Mouse (Mus musculus): ENCODE results near the gene Nkx1-2. TPM values are rescaled to one million over a fixed set of nuclear protein-coding genes. Genes with fewer than 3 reads are reported as not detected.

Nkx1-2 gene
- not detected in 2 replicates for total RNA-seq (2015; ENCODE audit: low replicate concordance)
- total RNA-seq (2017; ENCODE audit: low replicate concordance) = not detected in 2 replicates

DNA sequence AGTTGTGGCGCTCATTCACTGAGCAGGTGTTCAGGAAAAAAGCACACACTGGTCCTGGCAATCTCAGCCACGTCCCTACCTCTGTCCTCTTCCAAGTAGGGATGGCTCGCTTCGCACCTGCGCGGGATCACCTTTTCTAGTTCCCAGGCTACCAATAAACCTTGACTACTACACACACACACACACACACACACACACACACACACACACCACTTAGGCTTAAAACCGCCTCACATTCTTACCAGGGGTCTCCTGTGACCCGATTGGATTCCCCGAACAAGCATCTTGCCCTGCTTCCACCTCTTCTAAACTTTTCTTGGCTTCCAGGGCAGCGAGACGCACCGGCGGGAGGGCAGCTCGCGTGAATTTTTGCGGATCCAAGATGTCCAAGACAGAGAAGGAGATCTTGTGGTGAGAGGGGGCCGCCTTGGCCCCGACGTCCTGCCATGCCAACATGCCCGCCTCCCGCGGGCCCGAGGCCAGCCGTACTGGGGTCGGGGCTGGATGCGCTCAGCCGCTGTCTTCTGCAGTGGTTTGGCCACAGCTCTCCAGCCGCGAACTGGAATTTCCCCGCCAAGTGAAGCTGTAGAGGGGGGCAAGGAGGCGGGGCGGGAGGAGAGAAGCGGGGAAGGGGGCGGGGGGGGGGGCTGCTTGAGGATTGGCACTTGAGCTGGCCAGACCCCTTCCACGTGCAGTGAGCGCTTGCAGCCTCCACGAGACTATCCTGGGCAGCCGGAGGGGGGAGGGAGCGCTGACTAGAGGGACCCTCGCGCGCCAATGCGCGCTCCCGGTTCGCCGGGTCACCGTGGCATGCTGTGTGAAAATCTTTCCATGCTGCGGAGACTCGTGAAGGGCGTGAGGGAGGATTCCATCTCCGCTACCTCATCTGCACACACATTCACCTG, at the start of gene Nkx1-2:
Gene Nkx1-2 (minus strand): TSS at position 567 of the 905 bp plus-strand sequence.
- no peak for ATAC-seq (replicated peaks; ENCODE audit: low FRiP score, poor library complexity, severe bottlenecking)

- ATAC-seq (replicated peaks; ENCODE audit: low FRiP score, poor library complexity, severe bottlenecking) = no peak
Observed at GRCm38 (mm10) chr7:132646514-132646913, 47.1 kb upstream of the Nkx1-2 start.

GRCm38 (mm10) chr7:132644605-132645279, 45.3 kb upstream of the Nkx1-2 start:
- no peak for ATAC-seq (replicated peaks; ENCODE audit: low FRiP score, poor library complexity, severe bottlenecking)

DNA sequence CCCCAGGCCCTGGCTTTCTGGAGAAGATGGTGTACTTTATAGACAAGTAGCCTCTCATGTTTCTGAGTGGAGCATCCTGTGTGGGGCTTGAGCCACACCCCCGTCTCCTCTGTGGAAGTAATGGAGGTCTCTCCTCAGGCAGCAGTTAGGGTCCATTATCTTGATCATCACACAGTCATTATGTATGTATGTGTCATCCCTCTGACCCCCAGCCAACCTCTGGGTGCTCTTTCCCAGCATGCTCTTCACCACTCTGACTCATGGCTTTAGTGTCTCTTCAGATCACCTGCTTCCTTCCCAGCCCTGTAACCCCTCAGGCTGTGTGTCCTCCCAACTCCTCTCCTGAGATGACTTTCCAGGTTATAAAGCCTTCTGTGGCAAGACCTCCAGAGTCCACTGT, 42.2 kb upstream of the Nkx1-2 start:
- no peak for ATAC-seq (replicated peaks; ENCODE audit: low FRiP score, poor library complexity, severe bottlenecking)

DNA sequence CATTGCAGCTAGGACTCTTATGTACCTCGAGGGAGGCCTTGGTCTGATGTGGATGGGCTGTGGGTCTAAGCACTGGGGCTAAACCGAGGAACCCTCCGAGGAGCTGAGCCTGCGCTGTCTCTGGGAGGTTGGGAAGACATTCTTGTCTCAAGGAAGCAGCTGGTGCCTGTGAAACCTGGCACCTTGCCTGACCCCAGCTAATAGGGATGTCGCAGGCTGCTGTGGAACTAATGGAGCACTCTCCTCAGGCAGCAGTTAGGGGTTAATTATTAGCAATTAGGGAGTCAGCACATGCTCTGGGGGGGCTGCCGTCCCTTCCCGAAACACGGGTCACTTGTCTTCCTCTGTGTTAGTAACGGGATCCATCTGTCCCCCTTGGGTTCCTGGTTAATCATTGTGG, 41.5 kb upstream of the Nkx1-2 start:
- no peak for ATAC-seq (replicated peaks; ENCODE audit: low FRiP score, poor library complexity, severe bottlenecking)

DNA sequence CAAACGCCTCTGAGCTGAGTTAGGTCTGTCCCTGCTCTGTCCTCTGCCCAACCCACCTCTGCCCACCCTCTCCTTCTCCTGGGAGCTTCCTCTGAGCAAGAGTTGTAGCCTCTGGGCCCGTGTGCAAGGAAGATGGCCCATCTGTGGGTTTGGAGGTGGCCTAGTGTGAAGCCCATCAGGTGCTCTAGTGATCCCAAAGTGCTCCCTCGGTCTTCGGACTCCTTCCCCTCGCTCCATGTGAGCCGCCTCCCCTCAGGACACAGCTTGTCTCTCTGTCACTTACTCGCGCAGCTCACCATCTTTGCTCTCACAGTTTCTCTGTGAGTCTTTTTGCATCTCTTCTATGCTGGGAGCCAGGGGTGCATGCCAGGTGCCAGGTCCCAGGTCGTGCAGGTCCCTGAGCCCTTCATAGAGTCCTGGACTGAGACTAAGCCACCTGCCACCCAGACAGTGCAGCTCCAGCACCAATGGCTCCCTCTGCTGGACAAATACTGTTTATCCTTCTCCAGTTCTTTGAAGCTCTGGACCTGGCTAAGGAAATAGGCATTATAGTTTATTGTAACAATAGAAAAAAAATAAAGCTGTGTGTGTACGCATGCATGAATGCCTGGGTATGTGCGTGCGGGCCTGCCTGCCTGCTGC, 39.1 kb upstream of the Nkx1-2 start:
- ATAC-seq (replicated peaks; ENCODE audit: low FRiP score, poor library complexity, severe bottlenecking) = 0 out of 2 replicates have a peak, but pooled peaks have one; percentile 50

- ATAC-seq (replicated peaks; ENCODE audit: low FRiP score, poor library complexity, severe bottlenecking) = no peak
Observed at GRCm38 (mm10) chr7:132637292-132637691, 37.9 kb upstream of the Nkx1-2 start.

GRCm38 (mm10) chr7:132631313-132631712, 31.9 kb upstream of the Nkx1-2 start:
- no peak for ATAC-seq (replicated peaks; ENCODE audit: low FRiP score, poor library complexity, severe bottlenecking)

- no peak for ATAC-seq (replicated peaks; ENCODE audit: low FRiP score, poor library complexity, severe bottlenecking)
Observed at GRCm38 (mm10) chr7:132627448-132627847, 28.0 kb upstream of the Nkx1-2 start.

DNA sequence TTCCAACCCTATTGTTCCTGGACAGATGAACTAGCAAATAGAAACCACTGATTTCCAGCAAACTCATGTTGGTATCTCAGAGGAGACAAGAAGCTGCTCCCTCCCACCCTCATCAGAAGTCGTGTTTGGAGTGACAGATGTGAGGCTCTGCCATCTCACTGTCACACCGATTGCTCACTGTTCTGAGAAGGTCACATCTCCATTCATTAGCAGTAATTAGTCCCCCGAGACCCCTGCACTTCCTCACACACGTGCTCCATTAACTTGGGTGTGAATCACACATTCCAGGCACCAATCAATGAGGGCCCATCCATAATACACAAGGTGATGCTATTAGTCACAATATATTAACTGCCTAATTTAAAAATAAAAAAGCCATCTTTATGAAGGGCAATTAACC, 26.7 kb upstream of the Nkx1-2 start:
- ATAC-seq (replicated peaks; ENCODE audit: low FRiP score, poor library complexity, severe bottlenecking) = no peak

GRCm38 (mm10) chr7:132624161-132624560, 24.7 kb upstream of the Nkx1-2 start:
- no peak for ATAC-seq (replicated peaks; ENCODE audit: low FRiP score, poor library complexity, severe bottlenecking)

- no peak for ATAC-seq (replicated peaks; ENCODE audit: low FRiP score, poor library complexity, severe bottlenecking)
Observed at GRCm38 (mm10) chr7:132619975-132620918, 20.8 kb upstream of the Nkx1-2 start.

DNA sequence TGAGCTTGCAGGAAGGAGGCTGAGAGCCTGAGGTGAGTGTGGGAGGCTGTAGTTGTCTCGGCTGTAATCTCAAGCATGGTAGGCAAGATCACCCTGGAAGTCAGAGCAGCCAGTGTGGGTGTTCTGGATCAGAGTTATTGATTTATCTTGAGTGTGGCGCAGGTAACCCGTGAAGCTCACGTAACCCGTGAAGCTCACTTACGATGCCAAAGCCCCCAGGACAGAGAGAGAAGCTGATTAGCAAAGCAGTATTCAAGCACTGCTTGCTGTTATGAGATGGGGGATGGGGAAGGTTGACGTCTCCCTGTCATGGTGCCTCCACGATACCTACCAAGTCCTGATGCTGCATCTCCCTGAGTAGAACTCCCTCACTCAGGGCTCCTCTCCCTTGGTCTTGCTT, 20.1 kb upstream of the Nkx1-2 start:
- ATAC-seq (replicated peaks; ENCODE audit: low FRiP score, poor library complexity, severe bottlenecking) = no peak

GRCm38 (mm10) chr7:132617021-132617564, 17.7 kb upstream of the Nkx1-2 start:
- ATAC-seq (replicated peaks; ENCODE audit: low FRiP score, poor library complexity, severe bottlenecking) = no peak

- no peak for ATAC-seq (replicated peaks; ENCODE audit: low FRiP score, poor library complexity, severe bottlenecking)
Observed at GRCm38 (mm10) chr7:132616391-132616790, 17.0 kb upstream of the Nkx1-2 start.

DNA sequence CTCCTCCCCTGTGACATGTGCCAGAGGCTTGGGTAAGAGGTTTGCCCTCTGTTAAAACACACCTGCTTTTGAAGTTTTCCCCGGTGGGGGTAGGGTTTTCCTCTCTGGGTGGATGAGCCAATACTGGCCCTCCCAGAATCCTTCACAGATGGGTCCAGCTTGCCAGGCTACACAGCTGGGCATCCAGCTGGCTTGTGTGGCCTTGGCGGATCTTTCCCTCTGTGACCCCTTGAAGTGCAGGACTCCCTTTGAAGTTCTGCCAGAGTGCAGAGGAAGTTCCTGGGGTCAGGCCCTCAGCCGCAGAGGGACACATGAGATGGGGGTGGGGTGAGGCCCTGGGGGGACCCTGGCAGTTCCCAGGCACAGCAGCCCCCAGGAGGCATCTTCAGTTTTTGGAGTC, 15.9 kb upstream of the Nkx1-2 start:
- ATAC-seq (replicated peaks; ENCODE audit: low FRiP score, poor library complexity, severe bottlenecking) = no peak

GRCm38 (mm10) chr7:132611530-132611929, 12.1 kb upstream of the Nkx1-2 start:
- no peak for ATAC-seq (replicated peaks; ENCODE audit: low FRiP score, poor library complexity, severe bottlenecking)

- peak; percentile 89 for ATAC-seq (replicated peaks; ENCODE audit: low FRiP score, poor library complexity, severe bottlenecking)
Observed at GRCm38 (mm10) chr7:132610468-132611318, 11.3 kb upstream of the Nkx1-2 start, which contains the start of gene Lhpp. Gene Lhpp (plus strand): TSS chr7:132610638.
